Mouse (Mus musculus) right cerebral cortex, postnatal 36 days (tissue): ENCODE measurements around the gene Fgg.
A peak's percentile ranks its signal among the peaks of the same experiment; 100 is the strongest.

ENCODE experiments used
- DNase-seq, 2 experiments: peaks; one replicate each; pipeline ENCODE4 v3.0.0; 2022; ENCODE audit warnings: low spot score in 2 of 2, mixed read lengths in 1 of 2

Gene Fgg

DNA sequence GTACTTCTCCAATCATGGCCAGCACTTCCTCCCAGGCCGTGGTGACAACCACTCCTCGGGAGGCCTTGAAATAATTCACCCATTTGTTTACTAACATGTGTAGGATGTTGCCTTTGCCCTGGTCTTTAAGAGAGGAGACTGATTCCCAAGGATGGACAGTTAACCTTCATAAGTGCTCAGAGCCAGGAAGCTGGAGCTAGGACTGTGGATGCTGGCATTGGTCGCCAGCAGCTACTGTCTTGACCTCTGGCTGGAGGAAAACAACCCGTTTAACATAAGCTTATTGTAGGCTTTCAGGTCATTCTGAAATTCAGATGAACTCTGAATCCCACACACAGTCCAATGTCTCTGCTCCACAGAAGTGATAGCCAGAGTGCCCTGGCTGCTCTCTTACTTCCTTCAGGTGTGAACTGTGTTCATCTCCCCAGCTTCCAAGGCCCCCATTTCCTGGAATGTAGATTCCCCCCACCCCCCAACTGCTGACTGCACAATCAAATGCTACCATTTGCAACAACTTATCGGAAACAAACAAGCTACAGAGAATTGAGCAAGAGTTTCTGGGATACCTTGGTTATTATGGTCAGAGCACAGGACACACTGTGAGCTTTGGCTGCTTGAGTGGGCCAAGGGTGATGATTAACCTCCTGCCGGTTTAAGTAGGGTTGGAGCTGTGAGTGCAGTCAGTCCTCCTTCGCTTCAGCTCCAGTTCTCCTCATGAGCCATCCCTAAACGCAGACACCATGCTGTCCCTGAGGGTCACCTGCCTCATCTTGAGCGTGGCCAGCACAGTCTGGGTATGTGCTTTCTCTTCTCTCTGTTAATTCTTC is 18.2 kb downstream of the Fgg start, which contains the start of gene Fga:
TSS of gene Fga (plus strand) at position 602 of the 827 bp plus-strand sequence.
- no peak for DNase-seq

DNA sequence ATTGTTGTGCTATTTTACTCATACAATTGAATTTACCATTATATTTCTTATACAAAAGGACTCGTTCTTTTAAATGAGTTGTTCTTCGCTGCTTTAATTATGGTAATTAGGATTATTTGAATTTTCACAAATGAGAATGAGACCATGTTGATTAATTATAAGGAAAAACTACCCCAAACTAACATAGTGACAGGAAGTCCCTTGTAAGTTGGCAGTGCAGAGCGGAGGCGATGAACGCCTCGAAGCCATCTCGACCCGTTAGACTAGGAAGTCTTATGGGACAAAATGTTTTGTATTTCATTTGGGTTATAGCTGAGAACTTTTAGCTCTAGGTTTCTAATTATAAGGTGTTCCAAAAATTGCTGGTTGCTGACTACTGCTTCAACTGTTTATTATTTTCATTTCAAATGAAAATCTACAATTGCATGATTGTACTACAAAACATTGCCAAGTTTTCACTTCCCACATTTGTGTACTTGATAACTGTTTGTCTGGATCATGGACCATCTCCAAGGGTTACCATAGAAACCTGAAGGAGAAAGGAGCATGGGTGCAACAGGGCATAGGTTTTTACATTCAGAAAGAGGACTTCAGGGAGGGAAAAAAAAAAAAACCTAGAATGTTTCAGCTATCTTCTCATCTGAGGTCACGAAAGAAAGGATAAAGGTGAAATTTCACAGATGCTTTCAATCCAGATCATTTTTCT is 20.2 kb downstream of the Fgg start:
- no peak for DNase-seq

DNA sequence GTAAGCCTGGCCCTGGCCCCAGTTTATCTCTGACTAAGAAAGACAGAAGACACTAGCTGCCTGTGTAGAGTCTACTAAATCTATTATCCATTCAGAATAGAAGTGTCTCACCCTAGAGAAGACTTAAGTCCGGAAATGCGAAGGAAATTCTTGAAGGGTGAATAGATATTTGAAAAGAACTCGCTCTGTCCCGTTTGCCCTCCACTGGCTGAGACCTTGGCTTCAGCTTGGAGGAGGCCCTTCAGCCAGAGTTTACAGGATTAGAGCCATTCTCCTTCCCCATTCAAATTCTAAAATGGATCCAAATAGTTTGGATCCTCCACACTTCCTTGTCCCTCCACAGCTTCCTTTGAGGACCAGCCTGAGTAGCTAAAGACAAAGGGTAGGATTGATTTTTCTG is 22.8 kb downstream of the Fgg start:
- no peak for DNase-seq

DNA sequence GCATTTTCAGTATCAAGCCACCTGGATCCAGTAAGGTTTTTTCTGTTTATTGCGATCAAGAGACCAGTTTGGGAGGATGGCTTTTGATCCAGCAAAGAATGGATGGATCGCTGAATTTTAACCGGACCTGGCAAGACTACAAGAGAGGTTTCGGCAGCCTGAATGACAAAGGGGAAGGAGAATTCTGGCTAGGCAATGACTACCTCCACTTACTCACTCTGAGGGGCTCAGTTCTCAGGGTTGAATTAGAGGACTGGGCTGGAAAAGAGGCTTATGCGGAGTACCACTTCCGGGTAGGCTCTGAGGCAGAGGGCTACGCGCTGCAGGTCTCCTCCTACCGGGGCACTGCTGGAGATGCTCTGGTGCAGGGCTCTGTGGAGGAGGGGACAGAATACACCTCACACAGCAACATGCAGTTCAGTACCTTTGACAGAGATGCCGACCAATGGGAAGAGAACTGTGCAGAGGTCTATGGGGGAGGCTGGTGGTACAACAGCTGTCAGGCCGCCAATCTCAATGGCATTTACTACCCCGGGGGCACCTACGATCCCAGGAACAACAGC is 25.3 kb downstream of the Fgg start:
- DNase-seq = no peak

DNA sequence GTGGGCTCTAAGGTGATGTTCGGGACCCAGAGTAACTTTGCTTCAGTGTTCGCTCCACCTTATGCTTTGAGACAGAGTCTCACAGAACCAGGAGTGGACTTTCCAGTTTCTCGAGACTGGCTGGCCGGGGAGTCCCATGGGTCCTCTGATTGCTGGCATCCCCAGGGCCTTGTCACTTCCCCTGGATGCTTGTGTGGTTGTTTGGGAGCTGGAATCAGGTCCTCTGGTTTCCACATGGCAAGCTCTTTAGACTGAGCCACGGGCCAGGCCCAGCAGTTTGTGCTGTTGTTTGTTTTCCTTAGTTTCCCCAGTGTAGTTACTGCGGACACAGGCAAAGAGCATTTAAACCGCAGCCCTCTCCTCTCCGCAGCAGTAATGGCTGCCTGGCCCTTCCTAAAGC is 26.3 kb downstream of the Fgg start:
- no peak for DNase-seq

DNA sequence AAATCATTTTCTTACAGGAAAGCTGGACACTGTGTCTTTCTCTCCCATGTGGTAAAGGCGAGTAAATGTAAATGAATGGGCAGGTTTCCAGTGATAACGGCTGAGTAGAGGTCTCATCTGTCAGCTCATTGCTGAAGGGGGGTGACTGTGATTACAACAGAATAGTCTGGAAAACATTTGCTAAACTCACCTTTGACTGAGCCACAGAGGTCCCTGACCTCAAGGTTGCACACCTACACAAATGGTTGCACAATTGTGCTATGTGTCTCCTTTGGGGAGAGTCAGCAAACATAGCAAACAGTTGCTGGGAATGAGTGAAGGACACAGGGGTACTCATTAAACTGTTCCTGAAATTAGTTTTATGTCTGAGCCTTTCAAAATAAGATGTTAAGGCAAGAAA is 31.3 kb downstream of the Fgg start:
- DNase-seq = no peak

DNA sequence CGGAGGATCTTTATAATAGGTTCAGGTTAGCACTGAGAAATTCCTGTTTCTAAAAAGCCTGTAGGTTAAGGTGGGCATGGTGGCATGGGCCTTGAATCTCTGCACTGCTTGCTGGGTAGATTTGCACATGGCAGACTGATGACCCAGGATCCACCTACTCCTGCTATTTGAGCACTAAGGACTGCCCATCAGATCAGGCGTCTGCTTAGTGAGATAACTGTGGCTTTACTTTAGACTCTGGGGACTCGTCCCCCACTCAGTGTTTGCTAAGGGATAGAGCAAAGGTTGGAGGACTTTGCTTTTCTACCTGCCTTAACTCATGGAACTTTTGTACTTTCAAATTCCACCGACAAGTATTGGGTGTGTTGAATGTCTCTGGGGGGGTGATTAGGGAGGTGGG is 32.1 kb downstream of the Fgg start:
- DNase-seq = no peak

DNA sequence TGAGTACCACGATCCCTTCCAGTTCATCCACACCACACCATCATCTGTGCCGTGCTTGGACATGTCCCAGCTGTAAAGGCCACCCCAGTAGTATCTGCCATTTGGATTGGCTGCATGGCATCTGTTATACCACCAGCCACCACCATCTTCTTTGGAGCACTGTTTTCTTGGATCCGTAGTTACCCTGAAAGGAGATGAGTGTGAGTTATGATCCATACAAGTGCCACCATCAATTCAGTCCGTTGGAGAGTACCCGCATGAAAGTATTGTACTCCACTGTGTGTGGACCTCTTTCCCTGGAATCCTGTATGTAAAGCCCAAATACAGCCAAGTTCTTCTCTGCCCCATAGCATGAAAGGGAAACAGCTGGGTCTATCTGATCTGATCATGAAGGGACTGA is 34.9 kb downstream of the Fgg start:
- no peak for DNase-seq

DNA sequence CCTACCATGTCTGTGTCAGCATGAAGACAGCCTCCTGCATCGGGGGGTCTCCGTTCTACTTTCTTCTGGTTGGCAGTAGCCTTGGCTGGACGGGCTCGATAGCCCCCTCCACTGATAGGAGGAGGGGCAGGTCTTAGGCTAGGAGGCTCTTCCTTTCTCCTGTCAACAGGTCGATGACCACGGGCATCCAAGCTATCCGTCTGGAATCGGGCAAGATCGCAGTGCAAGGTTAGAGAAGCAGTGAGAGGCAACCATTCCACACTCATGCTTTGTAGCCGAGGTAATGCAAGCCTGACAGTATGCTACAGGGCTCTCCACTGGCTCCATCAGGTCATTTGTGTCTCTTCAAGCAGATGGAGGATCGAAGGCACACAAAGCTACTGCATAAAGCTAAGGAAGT is 39.1 kb downstream of the Fgg start:
- DNase-seq = no peak

DNA sequence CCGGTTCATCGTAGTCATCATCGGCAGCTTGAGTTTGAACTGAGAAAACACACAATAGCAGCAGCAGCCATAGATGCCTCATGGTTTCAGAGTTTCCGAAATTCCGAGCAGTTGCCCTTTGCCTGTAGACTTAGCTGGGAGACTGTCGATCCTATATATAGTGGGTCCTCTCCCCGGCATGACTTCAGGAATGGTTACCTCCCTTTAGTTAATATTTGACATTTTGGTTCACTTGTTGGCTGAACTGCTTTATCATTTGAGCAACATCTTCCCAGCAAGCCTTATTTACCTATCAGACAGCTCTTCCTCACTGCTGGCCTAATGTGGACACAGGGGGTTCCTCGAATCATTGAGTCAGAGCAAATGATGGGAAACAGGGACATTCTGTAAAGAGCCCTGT is 42.2 kb downstream of the Fgg start, which contains the start of gene Fgb:
TSS of gene Fgb (minus strand) at position 184 of the 400 bp plus-strand sequence.
- DNase-seq = no peak

DNA sequence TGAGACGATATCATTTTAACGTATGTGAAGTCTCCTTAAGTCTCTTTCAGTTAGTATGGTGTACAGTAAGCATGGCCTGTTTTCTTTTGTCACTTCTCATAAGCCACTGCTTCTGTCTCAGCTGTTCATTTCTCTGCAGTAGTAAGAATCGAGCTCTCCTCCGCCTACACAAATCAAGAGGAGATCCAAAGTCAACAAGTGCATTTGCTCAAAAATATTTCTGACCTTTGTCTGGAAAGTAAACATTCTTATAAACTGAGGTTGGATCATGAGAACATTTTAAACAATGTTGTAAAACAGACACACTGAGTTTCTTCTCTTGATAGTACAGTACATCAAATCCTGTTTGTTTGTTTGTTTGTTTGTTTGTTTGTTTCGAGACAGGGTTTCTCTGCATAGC is 43.1 kb downstream of the Fgg start:
- DNase-seq = no peak

DNA sequence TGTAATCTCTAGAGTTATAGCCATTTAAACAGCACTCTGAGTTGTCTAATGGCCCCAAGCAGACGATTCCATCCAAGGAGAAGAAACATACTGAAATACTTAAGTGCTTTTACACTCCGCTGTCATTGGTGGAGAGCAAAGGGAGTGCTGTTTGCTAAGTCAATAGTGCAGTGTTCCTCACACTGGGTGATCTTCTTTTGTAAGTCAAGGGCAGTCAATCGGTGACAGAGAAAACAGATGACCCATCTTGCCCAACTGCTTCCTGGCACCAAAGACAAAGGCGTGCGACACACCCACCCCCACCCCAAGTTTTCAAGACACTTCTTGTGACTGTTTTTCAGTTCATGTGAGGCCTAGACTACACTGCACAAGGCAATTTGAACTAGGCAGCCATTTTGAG is 44.6 kb downstream of the Fgg start:
- DNase-seq = no peak

DNA sequence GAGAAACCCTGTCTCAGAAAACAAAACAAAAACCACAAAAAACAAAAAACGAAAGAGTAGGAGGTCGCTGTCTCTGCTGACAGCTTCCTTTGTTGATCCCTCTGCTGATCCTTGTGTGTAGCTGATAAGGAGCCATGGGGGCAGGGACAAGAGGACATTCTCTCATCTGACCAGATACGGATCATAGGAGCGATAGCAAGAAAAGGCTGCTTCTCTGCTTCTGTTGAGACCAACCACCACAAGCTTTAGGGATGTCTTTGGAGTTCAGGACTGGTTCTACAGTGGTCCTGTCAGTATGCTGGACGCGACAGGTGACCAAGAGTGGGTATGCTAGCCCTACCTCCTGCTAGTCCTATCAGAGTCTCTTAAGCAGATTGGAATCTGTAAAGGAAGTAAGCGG is 45.6 kb downstream of the Fgg start:
- no peak for DNase-seq

DNA sequence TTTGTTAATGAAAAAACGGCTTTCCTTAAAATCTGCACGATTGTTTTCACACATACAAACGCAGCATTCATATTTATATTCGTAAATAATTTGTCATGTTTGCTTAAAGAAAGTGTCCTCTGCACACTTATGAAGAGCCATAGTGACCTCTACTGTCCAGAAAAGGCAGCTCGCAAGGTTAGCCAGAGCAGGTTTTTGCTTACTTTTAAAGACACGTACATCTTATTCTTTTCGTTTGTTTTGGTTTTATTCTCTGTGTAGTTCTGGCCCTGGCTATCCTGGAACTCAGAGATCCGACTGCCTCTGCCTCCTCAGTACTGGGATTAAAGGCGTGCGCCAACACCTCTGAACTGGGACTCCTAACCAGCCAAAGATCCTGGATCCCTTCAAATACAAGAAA is 46.2 kb downstream of the Fgg start:
- no peak for DNase-seq

DNA sequence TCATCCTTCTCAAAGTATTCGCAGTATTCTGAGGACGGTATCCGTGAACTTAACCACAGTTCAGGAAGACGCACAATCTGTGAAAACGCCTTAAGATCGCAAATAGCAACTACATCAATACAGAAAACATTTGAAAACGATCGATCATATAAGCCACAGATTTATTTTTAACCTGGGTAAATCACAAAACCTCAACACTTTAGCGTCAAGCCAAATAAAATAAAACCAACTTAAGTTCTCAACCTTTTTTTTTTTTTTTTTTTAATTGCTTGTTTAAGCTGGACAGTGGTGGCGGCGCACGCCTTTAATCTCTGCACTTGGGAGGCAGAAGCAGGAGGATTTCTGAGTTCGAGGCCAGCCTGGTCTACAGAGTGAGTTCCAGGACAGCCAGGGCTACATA is 47.2 kb downstream of the Fgg start:
- DNase-seq = no peak

DNA sequence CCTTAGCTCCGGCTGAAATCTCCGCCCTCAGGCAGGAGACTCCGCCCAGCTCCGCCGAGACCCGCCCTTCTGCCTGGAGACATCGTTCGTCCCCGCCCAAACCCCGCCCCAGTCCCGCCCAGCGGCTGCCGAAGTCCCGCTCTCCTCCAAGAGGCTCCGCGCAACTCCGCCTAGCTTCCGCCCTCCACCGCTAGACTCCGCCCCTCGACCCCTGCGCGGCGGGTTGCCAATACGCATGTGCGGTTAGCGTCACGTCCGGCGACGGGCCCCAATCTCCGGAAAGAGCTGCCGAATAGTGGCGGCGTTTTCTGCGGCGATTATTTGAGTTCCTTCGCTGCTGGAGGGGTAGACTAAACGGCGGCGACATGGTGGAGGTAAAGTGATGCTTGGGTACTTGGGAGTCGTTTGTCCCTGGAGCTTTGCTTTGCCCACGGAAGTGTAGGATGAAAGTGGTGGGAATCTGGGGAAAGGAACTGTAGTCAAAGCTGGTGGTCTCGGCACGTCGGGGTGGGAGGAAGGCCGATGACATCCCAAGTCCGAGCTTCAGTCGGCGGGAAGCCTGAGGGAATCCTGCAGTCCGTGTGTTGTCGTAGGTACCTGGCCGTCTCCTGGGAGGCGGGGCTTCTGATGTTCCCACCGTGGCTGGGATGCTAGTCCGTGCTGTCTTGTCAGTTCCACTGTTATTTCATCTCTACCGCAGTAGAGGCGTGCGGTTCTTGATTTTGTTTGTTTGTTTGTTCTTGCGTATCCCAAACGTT is 47.9 kb downstream of the Fgg start, which contains the start of gene Plrg1:
TSS of gene Plrg1 (plus strand) at position 242 of the 758 bp plus-strand sequence.
- peak; percentile 95 for DNase-seq

DNA sequence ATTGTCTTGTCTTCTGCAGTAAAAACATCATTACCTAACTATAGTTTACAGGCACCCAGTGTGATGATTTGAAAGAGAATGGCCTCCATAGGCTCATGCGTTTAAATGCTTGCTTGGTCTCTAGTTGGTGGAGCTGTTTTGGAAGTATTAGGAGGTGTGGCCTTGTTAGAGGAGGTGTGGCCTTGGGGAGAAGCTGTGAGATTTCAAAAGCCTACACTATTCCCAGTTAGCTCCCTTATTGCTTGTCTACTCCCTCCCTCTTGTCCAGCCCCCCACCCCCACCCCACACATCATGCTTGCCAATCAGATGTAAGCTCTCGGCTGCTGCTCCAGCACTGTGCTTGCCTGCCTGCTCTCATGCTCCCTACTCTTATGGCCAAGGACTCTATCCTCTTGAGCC is 49.5 kb downstream of the Fgg start:
- DNase-seq = no peak
